Mouse (Mus musculus) cerebellum, adult 8-10 months (tissue): ENCODE measurements around the gene E2f4.

Experiments used
- DNase-seq: peaks from one replicate; pipeline ENCODE4 v3.0.0; 2022

The E2f4 gene

DNA sequence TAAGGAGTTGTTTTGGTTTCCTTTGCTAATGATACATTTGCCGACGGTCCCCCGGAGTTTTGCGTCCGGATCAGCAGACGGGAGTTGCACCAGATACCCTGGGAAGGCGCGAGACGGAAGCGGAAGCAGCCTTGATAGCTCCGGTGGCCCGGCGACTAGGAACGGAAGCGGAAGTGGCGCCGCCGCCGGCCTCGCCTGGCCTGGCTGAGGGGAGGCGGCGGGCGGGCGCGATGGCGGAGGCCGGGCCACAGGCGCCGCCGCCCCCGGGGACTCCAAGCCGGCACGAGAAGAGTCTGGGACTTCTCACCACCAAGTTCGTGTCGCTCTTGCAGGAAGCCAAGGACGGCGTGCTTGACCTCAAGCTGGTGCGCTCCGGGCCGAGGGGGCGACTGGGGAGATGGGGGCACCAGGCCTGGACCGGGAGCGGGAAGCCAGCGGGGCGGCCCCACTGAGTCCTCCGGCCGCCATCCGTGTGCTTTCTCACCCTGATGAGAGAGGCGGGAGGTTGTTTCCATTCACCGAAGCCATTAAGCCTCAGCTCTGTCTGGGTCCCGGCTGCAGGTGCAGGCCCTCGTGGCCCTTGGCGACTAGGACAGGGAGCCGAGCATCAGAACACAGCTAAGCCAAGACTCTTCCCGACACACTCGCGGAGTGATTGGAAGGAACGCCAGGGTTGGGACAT lies at the start of gene E2f4:
Gene E2f4 (plus strand): TSS at position 153 of the 682 bp plus-strand sequence.
- DNase-seq: peak; percentile 88

DNA sequence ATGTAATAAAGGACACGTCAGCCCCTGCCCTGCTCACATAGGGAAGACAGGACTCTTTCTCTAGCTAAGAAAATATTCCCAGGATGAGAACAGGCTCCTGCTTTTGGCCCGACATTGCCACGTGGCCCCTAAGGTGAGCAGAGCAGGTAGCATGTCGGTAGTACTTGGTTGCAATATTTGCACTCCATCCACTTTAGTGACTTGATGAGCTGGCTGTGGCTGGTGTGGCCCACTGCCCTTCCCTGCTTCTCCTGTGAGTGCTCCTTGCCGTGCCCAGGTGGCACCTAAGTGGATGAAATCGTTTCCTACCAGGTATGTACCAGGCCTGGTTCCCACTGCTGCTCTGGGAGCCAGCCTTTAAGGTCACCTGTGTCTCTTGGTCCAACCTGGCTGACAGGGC lies 45.5 kb upstream of the E2f4 start:
- no peak for DNase-seq

DNA sequence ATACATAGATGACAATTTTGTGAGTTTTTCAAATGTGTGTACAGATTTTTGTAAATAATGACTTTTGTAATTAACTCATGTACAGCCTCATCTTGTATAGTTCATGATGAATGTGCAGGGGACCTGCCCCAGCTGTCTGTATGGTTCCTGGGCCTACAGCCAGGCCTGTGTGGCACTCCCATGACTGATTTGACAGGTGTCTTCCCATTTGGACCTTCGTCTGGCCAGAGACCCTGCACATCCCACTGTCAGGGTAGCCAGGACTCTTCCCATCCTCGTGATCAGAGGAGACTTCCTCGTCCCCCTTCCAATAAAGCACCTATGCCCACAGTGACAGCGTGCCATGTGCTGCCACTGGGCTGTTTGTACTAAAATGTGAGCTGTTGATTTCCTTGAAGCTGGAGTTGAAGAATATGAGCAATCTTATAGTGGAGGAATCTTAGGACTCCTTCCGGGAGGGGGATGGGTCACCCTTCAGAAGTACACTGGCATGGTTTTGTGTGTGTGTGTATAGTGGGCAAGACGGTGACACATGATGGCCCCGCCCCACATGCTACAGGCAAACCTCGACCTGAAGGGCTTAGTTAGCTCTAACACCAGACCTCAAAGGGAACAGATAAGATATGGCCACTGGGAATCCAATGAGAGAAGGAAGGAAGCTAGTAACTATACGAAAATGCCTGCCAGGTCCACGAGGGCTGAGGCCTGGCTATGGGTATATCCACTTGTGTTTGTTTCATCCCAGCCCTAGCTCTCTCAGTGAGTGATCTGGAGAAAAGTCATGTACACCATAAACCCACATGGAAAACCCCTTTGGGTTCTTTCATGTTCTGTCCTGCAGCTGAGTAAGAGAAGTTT lies 44.6 kb upstream of the E2f4 start:
- DNase-seq: no peak

- DNase-seq: no peak
Measured at GRCm38 (mm10) chr8:105253766-105254151, 43.7 kb upstream of the E2f4 start.

DNA sequence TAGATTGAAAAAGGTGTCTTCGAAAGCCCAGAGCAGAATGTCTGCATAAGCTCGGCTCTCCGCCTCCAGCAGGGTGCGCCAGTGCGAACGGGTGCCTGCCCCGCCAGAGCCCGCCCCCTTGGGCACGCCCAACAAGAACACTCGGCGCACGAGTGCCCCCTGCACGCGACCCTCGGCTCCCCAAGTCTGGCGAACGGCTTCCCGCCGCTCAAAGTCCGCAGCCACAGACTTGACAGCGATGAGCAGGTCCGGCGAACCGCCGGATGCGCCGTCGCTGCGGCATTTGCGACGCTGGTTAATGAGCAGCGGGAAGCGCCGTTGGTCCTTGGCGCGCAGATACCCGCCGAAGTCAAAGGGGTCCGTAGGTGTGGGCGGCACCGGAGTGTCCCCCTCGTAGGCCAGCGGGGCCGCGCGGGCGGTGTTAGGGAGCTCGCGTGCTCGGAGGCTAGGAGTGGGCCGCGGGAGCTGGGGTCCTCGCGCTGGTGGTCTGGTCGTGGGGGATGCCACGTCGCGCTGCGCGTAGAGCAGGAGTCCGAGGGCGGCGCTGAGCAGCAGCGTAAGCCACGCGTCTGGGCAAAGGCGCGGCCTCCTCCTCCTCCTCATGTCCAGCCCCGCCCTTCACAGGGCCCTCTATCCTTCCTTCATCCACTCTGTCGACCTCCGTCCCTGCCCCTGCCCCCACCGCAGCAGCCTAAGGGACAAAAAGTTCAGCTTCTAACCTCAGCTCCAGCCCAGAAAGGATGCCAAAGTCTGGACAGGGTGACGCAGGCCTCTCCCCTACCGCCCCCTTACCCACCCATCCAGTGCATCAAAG lies 43.1 kb upstream of the E2f4 start:
- DNase-seq: peak; percentile 77

DNA sequence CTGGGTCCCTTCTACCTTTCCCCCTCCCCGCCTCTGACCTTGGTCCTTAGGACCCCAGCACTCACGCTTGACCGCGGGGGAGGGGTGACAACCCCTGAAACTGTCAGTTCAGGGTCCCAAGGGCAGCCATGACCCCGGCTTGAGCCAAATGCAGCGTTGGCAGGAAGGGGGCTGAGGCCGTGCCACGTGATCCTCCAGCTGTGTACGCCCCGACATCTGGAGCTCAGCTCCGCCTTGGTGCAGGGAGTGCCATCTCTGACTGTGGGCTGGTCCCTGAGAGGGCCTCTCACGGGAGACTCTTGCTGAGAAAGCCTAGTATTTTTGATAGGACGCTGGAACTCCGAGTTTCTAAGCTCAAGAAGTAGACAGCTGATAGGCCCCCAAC lies 42.5 kb upstream of the E2f4 start, which contains the start of gene B3gnt9:
Gene B3gnt9 (minus strand): TSS at position 188 of the 385 bp plus-strand sequence.
- DNase-seq: no peak

- DNase-seq: no peak
Measured at GRCm38 (mm10) chr8:105257318-105258114, 39.9 kb upstream of the E2f4 start.

GRCm38 (mm10) chr8:105258911-105259720 lies 38.3 kb upstream of the E2f4 start:
- DNase-seq: peak; percentile 26

- DNase-seq: peak; percentile 75
Measured at GRCm38 (mm10) chr8:105259721-105260320, 37.6 kb upstream of the E2f4 start.

GRCm38 (mm10) chr8:105260371-105261099 lies 36.9 kb upstream of the E2f4 start:
- DNase-seq: peak; percentile 15

DNA sequence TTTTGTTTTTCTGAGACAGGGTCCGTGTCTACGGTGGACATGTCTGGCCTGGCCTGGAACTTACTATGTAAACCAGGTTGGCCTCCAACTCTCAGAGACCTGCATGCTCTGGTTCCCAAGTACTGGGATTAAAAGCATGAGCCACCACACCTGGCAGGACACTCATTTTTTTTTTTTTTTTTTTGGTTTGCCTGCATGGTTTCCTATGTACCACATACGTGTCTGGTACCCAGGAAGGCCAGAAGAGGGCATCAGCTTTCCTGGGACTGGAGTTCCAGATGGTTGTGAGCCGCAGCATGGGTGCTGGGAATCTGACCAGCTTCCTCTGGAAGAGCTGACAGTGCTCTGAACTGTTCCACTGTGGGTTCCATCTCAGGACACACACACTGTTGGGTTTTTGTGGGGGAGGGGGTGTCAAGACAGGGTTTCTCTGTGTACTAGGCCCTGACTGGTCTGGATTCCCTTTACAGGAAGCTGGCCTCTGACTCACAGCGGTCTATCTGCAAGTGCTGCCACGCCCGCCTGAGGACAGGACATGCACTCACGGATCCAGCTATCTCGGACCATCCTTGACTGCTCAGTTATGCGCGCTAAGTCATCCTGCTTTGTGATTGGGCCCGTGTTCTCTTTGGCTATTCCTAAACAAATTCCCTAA lies 36.0 kb upstream of the E2f4 start:
- no peak for DNase-seq

- DNase-seq: no peak
Measured at GRCm38 (mm10) chr8:105263244-105263912, 34.1 kb upstream of the E2f4 start.

- peak; percentile 56 for DNase-seq
Measured at GRCm38 (mm10) chr8:105264024-105264982, 33.2 kb upstream of the E2f4 start, which contains the start of the genes Tradd and Fbxl8. TSS of gene Tradd (minus strand) at chr8:105264609. TSS of gene Fbxl8 (plus strand) at chr8:105264648.

DNA sequence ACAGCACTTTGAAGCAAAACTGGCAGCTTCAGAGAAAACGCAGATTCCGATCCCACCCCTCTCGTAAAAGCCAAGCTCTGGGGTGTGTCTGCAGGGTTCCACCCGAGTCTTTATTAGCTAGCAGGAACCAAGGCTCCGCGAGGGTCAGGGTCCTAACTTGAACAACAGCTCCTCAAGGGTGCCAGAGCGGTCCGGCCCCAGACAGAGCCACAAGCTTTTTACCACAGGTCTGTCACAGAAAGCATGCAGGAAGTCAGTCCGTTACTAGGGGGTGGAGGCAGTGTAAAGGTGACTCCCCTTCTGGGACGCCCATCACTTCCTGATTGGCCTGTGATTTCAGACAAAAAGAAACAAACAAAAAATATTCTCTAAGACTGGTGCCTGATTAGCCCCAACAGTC lies 32.3 kb upstream of the E2f4 start:
- peak; percentile 13 for DNase-seq

DNA sequence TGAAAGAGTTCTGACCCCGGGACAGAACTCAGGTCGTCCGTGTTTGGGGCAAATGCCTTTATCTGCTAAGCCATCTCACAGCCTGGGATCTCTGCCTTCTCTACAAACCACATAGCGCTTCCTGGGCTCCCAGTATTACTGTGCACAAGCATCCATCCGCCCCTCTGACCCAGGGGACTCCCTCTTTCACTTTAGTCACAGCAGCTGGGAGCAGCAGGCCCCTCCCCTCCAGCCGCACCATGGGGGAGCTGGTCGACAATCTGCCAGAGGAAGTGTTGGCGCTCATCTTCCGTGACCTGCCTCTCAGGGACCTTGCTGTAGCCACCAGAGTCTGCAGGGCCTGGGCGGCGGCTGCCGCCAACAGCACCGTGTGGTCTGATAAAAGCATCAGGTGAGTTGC lies 30.7 kb upstream of the E2f4 start:
- peak; percentile 13 for DNase-seq

DNA sequence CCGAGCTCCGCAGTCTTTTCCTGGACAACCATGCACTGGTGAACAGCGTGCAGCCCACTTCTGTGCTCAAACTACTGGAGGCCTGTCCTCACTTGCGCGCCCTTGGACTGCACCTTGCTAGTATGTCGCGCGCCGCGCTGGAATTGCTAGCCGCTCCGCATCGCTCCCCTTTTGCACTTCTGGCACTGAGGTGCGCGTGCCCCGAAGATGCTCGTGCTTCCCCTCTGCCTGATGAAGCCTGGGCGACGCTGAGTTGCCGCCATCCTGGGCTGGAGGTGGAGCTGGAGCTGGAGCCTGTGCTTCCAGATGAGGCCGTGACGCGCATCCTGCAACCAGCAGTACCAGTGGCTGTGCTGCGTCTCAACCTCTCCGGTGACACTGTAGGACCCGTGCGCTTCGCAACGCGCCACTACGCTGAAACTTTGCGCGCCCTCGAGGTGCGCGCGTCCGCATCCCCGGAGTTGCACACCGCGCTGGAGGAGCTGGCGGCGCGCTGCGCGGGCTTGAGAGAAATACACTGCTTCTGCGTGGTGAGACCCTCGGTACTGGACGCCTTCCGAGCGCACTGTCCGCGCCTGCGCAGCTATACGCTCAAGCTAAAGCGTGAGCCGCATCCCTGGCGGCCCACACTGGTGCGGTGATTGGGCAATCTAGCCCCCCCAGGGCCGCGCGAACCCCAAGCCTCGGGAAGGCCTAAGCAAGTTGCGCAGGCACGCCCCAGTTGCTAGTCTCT lies 29.0 kb upstream of the E2f4 start:
- peak; percentile 61 for DNase-seq

DNA sequence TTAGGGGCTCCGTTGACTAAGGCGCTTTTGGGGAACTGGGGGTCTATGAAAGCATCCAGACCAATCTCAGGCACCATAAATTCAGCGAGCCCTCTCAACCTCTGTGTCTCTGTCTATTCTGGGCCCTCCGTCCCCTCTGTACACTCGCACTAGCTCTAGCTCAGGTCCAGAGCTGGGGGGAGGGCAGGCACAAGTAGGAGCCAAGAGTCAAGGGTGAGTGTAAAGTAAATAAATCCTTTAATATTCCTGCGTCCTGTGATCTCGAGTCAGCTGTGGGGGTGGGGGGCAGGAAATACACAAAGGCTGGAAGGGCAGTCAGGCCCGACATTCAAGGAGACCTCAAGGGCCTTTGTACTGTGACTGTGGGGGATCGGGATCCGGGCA lies 28.4 kb upstream of the E2f4 start:
- no peak for DNase-seq
